Mouse (Mus musculus) mammary gland, adult 2 months (tissue): ENCODE measurements around the gene Gclm. TPM values are rescaled to one million over a fixed set of nuclear protein-coding genes. Genes with fewer than 3 reads are reported as not detected.

Source experiments
- polyA plus RNA-seq: library from polyadenylated mRNA; depleted of rRNA; stranded (reverse); fragments of >200 nt; gene quantifications from 2 replicates; pipeline ENCODE4 v1.2.3, GENCODE M21; 2012; ENCODE audit warnings: low replicate concordance; rRNA removed

Gene Gclm
- polyA plus RNA-seq: 39.7 and 121 TPM in 2 replicates

GRCm38 (mm10) chr3:122245215-122245877 lies at the start of gene Gclm:
TSS of gene Gclm (plus strand) at chr3:122245557.

GRCm38 (mm10) chr3:122274241-122275024 lies 29.1 kb downstream of the Gclm start, which contains the start of gene Dnttip2:
TSS of gene Dnttip2 (plus strand) at chr3:122274388.

GRCm38 (mm10) chr3:122293954-122294850 lies 48.8 kb downstream of the Gclm start, which contains the start of gene Bcar3:
TSS of gene Bcar3 (plus strand) at chr3:122294136.

Other genes with a start within 250 kb of the Gclm start
- 0.59 and 0.73 TPM in 2 replicates for gene Abca4, start 201.1 kb upstream of the Gclm start, polyA plus RNA-seq
- gene Dnttip2, start 28.8 kb downstream of the Gclm start, polyA plus RNA-seq: 4.2 and 7.3 TPM in 2 replicates
- gene Bcar3, start 48.6 kb downstream of the Gclm start, polyA plus RNA-seq: 33.4 and 73.8 TPM in 2 replicates